Mouse (Mus musculus) CH12.LX (cell line): ENCODE results near the gene Phip. TPM values are rescaled to one million over a fixed set of nuclear protein-coding genes. Genes with fewer than 3 reads are reported as not detected.

ENCODE experiments used
- DNase-seq: peaks from one replicate; pipeline ENCODE4 v3.0.0-alpha.2; 2013; ENCODE audit errors: extremely low read depth
- H3K27ac ChIP-seq: 2 replicates; pipeline ENCODE4 v1.5.1; 2012; ENCODE audit warnings: low read depth, mild to moderate bottlenecking, control low read depth, moderate library complexity; ENCODE audit not compliant: insufficient read depth
- H3K27me3 ChIP-seq: replicated peaks from 2 replicates; pipeline ENCODE3; 2012; ENCODE audit warnings: inconsistent platforms
- H3K36me3 ChIP-seq, 2 experiments: replicated peaks in 1 of 2; 2 replicates each; pipeline versions ENCODE3 to v1.6.1; 2012; ENCODE audit warnings: inconsistent platforms in 1 of 2, low read length in 1 of 2, mild to moderate bottlenecking in 1 of 2, mixed read lengths in 1 of 2, moderate library complexity in 1 of 2; ENCODE audit not compliant: control insufficient read depth in 1 of 2, insufficient read depth in 1 of 2
- H3K4me1 ChIP-seq, 2 experiments: 2 replicates each; pipeline ENCODE4 v1.6.1; 2012; ENCODE audit warnings: inconsistent platforms in 1 of 2, moderate library complexity in 1 of 2; ENCODE audit not compliant: insufficient read depth in 2 of 2, control insufficient read depth in 1 of 2
- H3K4me2 ChIP-seq: 2 replicates; pipeline ENCODE4 v1.6.1; 2012; ENCODE audit warnings: low read depth, mild to moderate bottlenecking, control low read depth; ENCODE audit not compliant: poor library complexity, insufficient read depth, severe bottlenecking
- H3K4me3 ChIP-seq, 3 experiments: fragments of 150-350 bp in 1 of 3; sonication (generic) in 1 of 3; replicated peaks in 1 of 3; 2 replicates each; pipeline versions ENCODE3 to v1.5.1; 2011 to 2012; ENCODE audit warnings: low read depth in 2 of 3, low read length in 2 of 3, mild to moderate bottlenecking in 2 of 3, moderate library complexity in 2 of 3, control low read depth in 1 of 3, improper control_type of control experiment in 1 of 3, inconsistent platforms in 1 of 3, mixed read lengths in 1 of 3; ENCODE audit not compliant: poor library complexity in 1 of 3
- H3K79me2 ChIP-seq: replicated peaks from 2 replicates; pipeline ENCODE4 v1.6.1; 2012; ENCODE audit warnings: mild to moderate bottlenecking, moderate library complexity; ENCODE audit not compliant: control insufficient read depth, poor library complexity, insufficient read depth, severe bottlenecking; ENCODE audit errors: extremely low read depth
- H3K9ac ChIP-seq: 2 replicates; pipeline ENCODE4 v1.6.1; 2012; ENCODE audit warnings: low read depth, mild to moderate bottlenecking, control low read depth, moderate library complexity; ENCODE audit not compliant: insufficient read depth
- H3K9me3 ChIP-seq: replicated peaks from 2 replicates; pipeline ENCODE3; 2012; ENCODE audit warnings: low read length, inconsistent platforms, mixed read lengths
- BHLHE40 ChIP-seq: IDR thresholded peaks from 2 replicates; pipeline ENCODE4 v1.6.1; 2011; ENCODE audit warnings: mild to moderate bottlenecking, low read depth, low read length, improper control_type of control experiment
- CHD2 ChIP-seq: IDR thresholded peaks from 2 replicates; pipeline ENCODE4 v1.6.1; 2011; ENCODE audit warnings: low read length, improper control_type of control experiment
- CTCF ChIP-seq, 2 experiments: IDR thresholded peaks in 1 of 2; conservative IDR thresholded peaks in 1 of 2; 2 replicates each; pipeline ENCODE4 v1.5.1; 2011 to 2012; ENCODE audit warnings: low read depth in 2 of 2, low read length in 2 of 2, improper control_type of control experiment in 1 of 2, inconsistent platforms in 1 of 2, mild to moderate bottlenecking in 1 of 2, moderate library complexity in 1 of 2
- EP300 ChIP-seq: IDR thresholded peaks from 2 replicates; pipeline ENCODE4 v1.6.1; 2011; ENCODE audit warnings: low read length, improper control_type of control experiment
- IRF4 ChIP-seq: IDR thresholded peaks from 2 replicates; pipeline ENCODE4 v1.6.1; 2014; ENCODE audit warnings: low read depth, mild to moderate bottlenecking, inconsistent platforms, low read length, improper control_type of control experiment
- MAX ChIP-seq: IDR thresholded peaks from 2 replicates; pipeline ENCODE4 v1.6.1; 2011; ENCODE audit warnings: low read length, improper control_type of control experiment
- MEF2A ChIP-seq: IDR thresholded peaks from 2 replicates; pipeline ENCODE4 v1.6.1; 2014; ENCODE audit warnings: low read depth, mild to moderate bottlenecking, inconsistent platforms, low read length, improper control_type of control experiment, borderline replicate concordance
- MXI1 ChIP-seq: IDR thresholded peaks from 2 replicates; pipeline ENCODE4 v1.6.1; 2011; ENCODE audit warnings: mild to moderate bottlenecking, low read depth, low read length, improper control_type of control experiment
- NELFE ChIP-seq: IDR thresholded peaks from 2 replicates; pipeline ENCODE4 v1.6.1; 2011; ENCODE audit warnings: low read depth, low read length, improper control_type of control experiment
- NRF1 ChIP-seq: IDR thresholded peaks from 2 replicates; pipeline ENCODE4 v1.6.1; 2014; ENCODE audit warnings: low read depth, mild to moderate bottlenecking, inconsistent platforms, low read length, improper control_type of control experiment, moderate library complexity
- POLR2A ChIP-seq: IDR thresholded peaks from 2 replicates; pipeline ENCODE4 v1.6.1; 2011; ENCODE audit warnings: low read depth, mild to moderate bottlenecking, improper control_type of control experiment, low read length
- SIN3A ChIP-seq: IDR thresholded peaks from 2 replicates; pipeline ENCODE4 v1.6.1; 2012; ENCODE audit warnings: low read length, improper control_type of control experiment, inconsistent platforms
- TBP ChIP-seq: conservative IDR thresholded peaks from 2 replicates; pipeline ENCODE4 v1.6.1; 2011; ENCODE audit warnings: low read depth, low read length, improper control_type of control experiment
- TCF12 ChIP-seq: IDR thresholded peaks from 2 replicates; pipeline ENCODE4 v1.6.1; 2014; ENCODE audit warnings: low read depth, mild to moderate bottlenecking, inconsistent platforms, low read length, improper control_type of control experiment
- ZKSCAN1 ChIP-seq: IDR thresholded peaks from 2 replicates; pipeline ENCODE4 v1.6.1; 2012; ENCODE audit warnings: low read depth, inconsistent platforms, low read length, improper control_type of control experiment, borderline replicate concordance
- dilution Hi-C: fragments of 300-500 bp; cut with MboI; formaldehyde crosslinking; loops from 2 replicates; pipeline ENCODE4 v1.14.3; 2020; ENCODE audit warnings: low sequenced_read_pairs; ENCODE audit not compliant: extremely low pct_unique_long_range_greater_than_20kb, extremely low pct_ligation_motif_present
- in situ Hi-C: fragments of 300-500 bp; cut with MboI; formaldehyde crosslinking; loops from 3 replicates; pipeline ENCODE4 v1.14.3; 2019; ENCODE audit warnings: low sequenced_read_pairs, low pct_ligation_motif_present, low pct_unique_long_range_greater_than_20kb, mixed read lengths
- polyA plus RNA-seq: library from polyadenylated mRNA; unstranded; fragments of >175 nt; gene quantifications from 2 replicates; pipeline ENCODE4 v1.2.1, GENCODE M21; 2012; ENCODE audit warnings: low read depth; ENCODE audit not compliant: insufficient read length
- total RNA-seq, 2 experiments: library from RNA; depleted of rRNA; stranded (reverse); fragments of 300-350 nt in 1 of 2; fragments of >200 nt in 1 of 2; gene quantifications; 2 replicates each; pipeline ENCODE4 v1.2.3; 2012 to 2014

Phip gene
- total and polyA plus RNA-seq, 3 experiments = 24.1 to 29.8 (median 28.8) TPM

- Histone ChIP-seq H3K27ac (peak overlapping the region; percentile 94), H3K27me3 (no peaks in the 10 kb centered on the region)
- in situ Hi-C loops = loop anchor here (10.0 kb wide), 1 partner anchor 140 kb away; no protein-coding TSS in a partner anchor
Measured at GRCm38 (mm10) chr9:82974187-82974861, 992 bp downstream of the Phip start.

GRCm38 (mm10) chr9:82973321-82973892 lies 1.9 kb downstream of the Phip start:
- Histone ChIP-seq H3K4me3 (peak overlapping the region; percentile 53 to 79 (median 77)), H3K27me3 (no peaks in the 10 kb centered on the region), H3K36me3 (peaks cover 3 to 12% of the 10 kb centered on the region in 2 experiments), H3K9ac (peak overlapping the region; percentile 38), H3K4me1 (peaks cover 0 to 29% of the 10 kb centered on the region in 2 experiments; a peak in 2 of 4 replicates), H3K4me2 (peak overlapping the region; percentile 58), H3K9me3 (no peaks in the 10 kb centered on the region), H3K79me2 (peaks cover 46% of the 10 kb centered on the region), H3K27ac (no peak overlapping the region; the same call in 1 of the 2 replicates)
- dilution Hi-C loops = no loop called here
- DNase-seq = peak; percentile 28
- in situ Hi-C loops = loop anchor here (10.0 kb wide), 1 partner anchor 141 kb away; no protein-coding TSS in a partner anchor
- no peak for TF ChIP-seq IRF4
- no peak for TF ChIP-seq NELFE
- TF ChIP-seq TBP = no peak

More at GRCm38 (mm10) chr9:82974187-82974861, 992 bp downstream of the Phip start:
- Histone ChIP-seq H3K9me3 (no peaks in the 10 kb centered on the region), H3K79me2 (peaks cover 37% of the 10 kb centered on the region), H3K4me2 (peak overlapping the region; percentile 58), H3K4me1 (peaks cover 0 to 27% of the 10 kb centered on the region in 2 experiments; a peak in 2 of 4 replicates), H3K4me3 (peak overlapping the region; percentile 56 to 79 (median 77)), H3K9ac (peak overlapping the region; percentile 84)
- DNase-seq = peak; percentile 82
- no peak for TF ChIP-seq CTCF (conservative IDR thresholded peaks at IDR 0.05 in 1 of 2, IDR thresholded peaks at IDR 0.05 in 1 of 2; ENCODE audit: low read depth in 2 of 2, low read length in 2 of 2)
- no peak; the same call in 1 of the 2 replicates for TF ChIP-seq MAX
- peak; percentile 70; the same call in 1 of the 2 replicates for TF ChIP-seq MXI1
- TF ChIP-seq EP300 = no peak
- no peak for TF ChIP-seq MEF2A
- peak; percentile 29; the same call in 1 of the 2 replicates for TF ChIP-seq SIN3A
- TF ChIP-seq TBP = 0 out of 2 replicates have a peak, but pooled peaks have one; percentile 40
- TF ChIP-seq NRF1 = peak; percentile 57; the same call in 1 of the 2 replicates
- TF ChIP-seq TCF12 = peak; percentile 49; the same call in 1 of the 2 replicates
- TF ChIP-seq ZKSCAN1 = no peak
- TF ChIP-seq POLR2A = 0 out of 2 replicates have a peak, but pooled peaks have one; percentile 30
- no peak for TF ChIP-seq CHD2
- TF ChIP-seq BHLHE40 = peak; percentile 62
- TF ChIP-seq, all 38 proteins: peak for 7
- peaks cover 3 to 9% of the 10 kb centered on the region in 2 experiments for H3K36me3 ChIP-seq
- dilution Hi-C loops = no loop called here
